ENCODE assay signal across 7 mouse cellular contexts in the genomic region with DNA sequence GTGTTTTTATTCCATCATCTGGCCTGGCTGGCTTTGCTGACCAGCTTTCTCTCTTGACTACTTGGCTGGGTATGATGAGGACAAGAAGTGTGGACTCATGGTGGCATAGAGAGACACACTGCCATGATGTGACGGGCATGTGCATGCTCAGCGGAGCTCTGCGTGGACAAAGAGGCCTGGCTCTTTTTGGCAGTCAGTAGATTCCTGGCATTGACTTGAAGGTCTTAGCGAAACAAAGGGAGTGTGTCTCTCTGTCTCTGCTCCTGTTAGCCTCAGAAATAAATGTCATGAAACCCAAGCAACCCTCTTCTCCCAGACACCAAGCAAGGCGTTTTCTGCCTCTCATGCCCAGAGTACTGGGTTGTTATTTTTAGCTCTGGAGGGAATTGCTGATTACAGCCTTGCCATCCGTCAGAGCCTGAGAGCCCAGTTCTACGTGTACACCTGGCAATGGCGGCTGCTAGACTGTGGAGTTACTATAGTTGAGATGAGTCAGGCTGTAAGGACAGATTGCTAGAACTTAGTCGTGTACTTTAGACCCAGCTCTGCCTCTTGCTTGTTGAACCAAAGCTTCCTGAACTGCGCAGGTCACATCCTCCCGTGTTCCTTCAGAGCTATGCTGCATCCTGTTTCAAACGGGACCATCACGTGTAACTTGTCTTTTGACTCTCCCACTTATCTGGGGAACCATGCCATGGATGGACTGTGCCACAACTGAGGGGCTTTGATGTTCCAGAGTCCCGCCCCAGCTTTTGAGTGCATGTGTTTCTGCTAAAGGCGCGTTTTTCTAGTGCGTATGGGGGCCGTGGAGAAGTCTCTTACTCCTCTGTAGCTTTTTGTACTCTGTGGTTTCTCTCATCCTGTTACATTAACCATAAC.
DNase-seq lines count a peak whose midpoint lies in the region; ATAC-seq and TF ChIP-seq lines count a peak whose summit lies in the region.

No protein-coding gene starts in this region.

- ATAC-seq in liver, postnatal 0 days = no peak
- ATAC-seq in embryonic facial prominence, embryonic 14.5 days (ENCODE audit: low read depth) = peak; percentile 17; the same call in 1 of the 2 replicates
- peak; percentile 70 for ATAC-seq in hindbrain, embryonic 15.5 days (ENCODE audit: low FRiP score, low read depth)
- ATAC-seq in midbrain, embryonic 14.5 days (ENCODE audit: low FRiP score, low TSS enrichment) = no peak
- no peak for ATAC-seq in erythroblast, adult 5-6 weeks (replicated peaks; ENCODE audit: low FRiP score, poor library complexity, severe bottlenecking)

- no peak for TF ChIP-seq EP300 in liver, postnatal 0 days (IDR thresholded peaks at IDR 0.05; ENCODE audit: low read depth)

- H3K27ac ChIP-seq in liver, postnatal 0 days (ENCODE audit: low read depth) = peak overlapping the region; percentile 11; the same call in 1 of the 2 replicates
- peak overlapping the region; percentile 82 for H3K27ac ChIP-seq in embryonic facial prominence, embryonic 14.5 days (replicated peaks; ENCODE audit: low read depth, low read length)
- H3K27ac ChIP-seq in hindbrain, embryonic 15.5 days (replicated peaks) = peak overlapping the region; percentile 56; the same call in 1 of the 2 replicates
- H3K27ac ChIP-seq in midbrain, embryonic 14.5 days (replicated peaks; ENCODE audit: low read depth, low read length) = peak overlapping the region; percentile 52

- WGBS in liver, postnatal 0 days (ENCODE audit: insufficient replicate concordance) = 47% methylated on average over 18 of the region's 18 CpGs
- WGBS in embryonic facial prominence, embryonic 14.5 days = 34% methylated on average over 18 of the region's 18 CpGs
- 65% methylated on average over 18 of the region's 18 CpGs for WGBS in hindbrain, embryonic 15.5 days
- WGBS in midbrain, embryonic 14.5 days = 63% methylated on average over 18 of the region's 18 CpGs

- no peak overlapping the region for H3K9ac ChIP-seq in liver, postnatal 0 days (replicated peaks)
- no peak overlapping the region for H3K9ac ChIP-seq in embryonic facial prominence, embryonic 14.5 days (ENCODE audit: low read depth, low read length)
- no peak overlapping the region for H3K9ac ChIP-seq in hindbrain, embryonic 15.5 days
- H3K9ac ChIP-seq in midbrain, embryonic 14.5 days (replicated peaks; ENCODE audit: low read length) = no peak overlapping the region

- no peaks in the 10 kb centered on the region for H3K9me3 ChIP-seq in liver, postnatal 0 days (ENCODE audit: low read length)
- H3K9me3 ChIP-seq in embryonic facial prominence, embryonic 14.5 days (ENCODE audit: control insufficient read depth, low read length) = no peaks in the 10 kb centered on the region
- H3K9me3 ChIP-seq in hindbrain, embryonic 15.5 days = no peaks in the 10 kb centered on the region
- H3K9me3 ChIP-seq in midbrain, embryonic 14.5 days (ENCODE audit: control insufficient read depth, low read length) = no peaks in the 10 kb centered on the region

- H3K36me3 ChIP-seq in liver, postnatal 0 days (replicated peaks; ENCODE audit: insufficient read depth, low read length) = peaks cover 6% of the 10 kb centered on the region; the same call in 1 of the 2 replicates
- H3K36me3 ChIP-seq in embryonic facial prominence, embryonic 14.5 days (ENCODE audit: control insufficient read depth, insufficient read depth, low read length) = peaks cover 36% of the 10 kb centered on the region
- no peaks in the 10 kb centered on the region for H3K36me3 ChIP-seq in hindbrain, embryonic 15.5 days
- no peaks in the 10 kb centered on the region for H3K36me3 ChIP-seq in midbrain, embryonic 14.5 days (ENCODE audit: control insufficient read depth, insufficient read depth, low read length)

- no peak overlapping the region for H3K4me3 ChIP-seq in liver, postnatal 0 days (ENCODE audit: low read depth, low read length)
- H3K4me3 ChIP-seq in embryonic facial prominence, embryonic 14.5 days (ENCODE audit: low read depth, low read length) = no peak overlapping the region
- H3K4me3 ChIP-seq in hindbrain, embryonic 15.5 days = no peak overlapping the region
- H3K4me3 ChIP-seq in midbrain, embryonic 14.5 days (replicated peaks; ENCODE audit: low read depth, low read length) = no peak overlapping the region

- H3K4me1 ChIP-seq in liver, postnatal 0 days (ENCODE audit: insufficient read depth) = peaks cover 11% of the 10 kb centered on the region
- H3K4me1 ChIP-seq in embryonic facial prominence, embryonic 14.5 days (ENCODE audit: control insufficient read depth, insufficient read depth, low read length) = peaks cover 39% of the 10 kb centered on the region
- peaks cover 19% of the 10 kb centered on the region for H3K4me1 ChIP-seq in hindbrain, embryonic 15.5 days (replicated peaks)
- H3K4me1 ChIP-seq in midbrain, embryonic 14.5 days (ENCODE audit: control insufficient read depth, insufficient read depth, low read length) = peaks cover 13% of the 10 kb centered on the region

- no peaks in the 10 kb centered on the region for H3K27me3 ChIP-seq in liver, postnatal 0 days (ENCODE audit: insufficient read depth, low read length)
- no peaks in the 10 kb centered on the region for H3K27me3 ChIP-seq in embryonic facial prominence, embryonic 14.5 days (replicated peaks; ENCODE audit: control insufficient read depth, insufficient read depth, low read length)
- no peaks in the 10 kb centered on the region for H3K27me3 ChIP-seq in hindbrain, embryonic 15.5 days
- H3K27me3 ChIP-seq in midbrain, embryonic 14.5 days (ENCODE audit: control insufficient read depth, insufficient read depth, low read length) = no peaks in the 10 kb centered on the region

- TF ChIP-seq CTCF in liver, postnatal 0 days (IDR thresholded peaks at IDR 0.05; ENCODE audit: low read depth) = no peak

- H3K4me2 ChIP-seq in liver, postnatal 0 days (ENCODE audit: low read depth, low read length) = no peak overlapping the region
- peak overlapping the region; percentile 10 for H3K4me2 ChIP-seq in embryonic facial prominence, embryonic 14.5 days (ENCODE audit: low read depth, low read length)
- no peak overlapping the region for H3K4me2 ChIP-seq in hindbrain, embryonic 15.5 days
- no peak overlapping the region for H3K4me2 ChIP-seq in midbrain, embryonic 14.5 days (ENCODE audit: low read length)

- DNase-seq in liver, postnatal 0 days = no peak
- DNase-seq in liver = no peak
- no peak for DNase-seq in embryonic facial prominence, embryonic 14.5 days (ENCODE audit: low spot score)
- DNase-seq in midbrain, embryonic 14.5 days = peak; percentile 61
- DNase-seq in spleen, postnatal 4 days (ENCODE audit: low spot score in 2 of 2) = no peak

Comparison
In these comparisons a context has a peak if more than half of its experiments do, and no peak if none do; other contexts are left out.
1. ATAC-seq: peak in embryonic facial prominence, embryonic 14.5 days (single experiment) and hindbrain, embryonic 15.5 days (single experiment); none in liver, postnatal 0 days (single experiment), midbrain, embryonic 14.5 days (single experiment) and erythroblast, adult 5-6 weeks (single experiment).
2. H3K27ac ChIP-seq: peak in every context shown above with its lines; median percentile 82 in embryonic facial prominence, embryonic 14.5 days; 56 in hindbrain, embryonic 15.5 days; 52 in midbrain, embryonic 14.5 days; 11 in liver, postnatal 0 days.